Mouse (Mus musculus) MEL (cell line): ENCODE results near the gene Zfp39.

ENCODE experiments used
- BHLHE40 ChIP-seq: IDR thresholded peaks from 2 replicates; pipeline ENCODE4 v1.6.1; 2012; ENCODE audit warnings: low read depth, mild to moderate bottlenecking, inconsistent platforms, low read length, improper control_type of control experiment, borderline replicate concordance
- CTCF ChIP-seq, 3 experiments: IDR thresholded peaks in 2 of 3; conservative IDR thresholded peaks in 1 of 3; 2 replicates each; pipeline ENCODE4 v1.5.1; 2011 to 2012; ENCODE audit warnings: low read length in 3 of 3, low read depth in 2 of 3, mild to moderate bottlenecking in 2 of 3, improper control_type of control experiment in 1 of 3, inconsistent platforms in 1 of 3, mixed read lengths in 1 of 3, moderate library complexity in 1 of 3; ENCODE audit not compliant: control insufficient read depth in 1 of 3, insufficient read depth in 1 of 3, poor library complexity in 1 of 3, severe bottlenecking in 1 of 3
- E2F4 ChIP-seq: IDR thresholded peaks from 2 replicates; pipeline ENCODE4 v1.6.1; 2011; ENCODE audit warnings: low read depth, low read length, improper control_type of control experiment, borderline replicate concordance
- GATA1 ChIP-seq: IDR thresholded peaks from 2 replicates; pipeline ENCODE4 v1.6.1; 2011; ENCODE audit warnings: low read depth, low read length, improper control_type of control experiment
- JUND ChIP-seq: IDR thresholded peaks from 2 replicates; pipeline ENCODE4 v1.6.1; 2011; ENCODE audit warnings: low read depth, mild to moderate bottlenecking, improper control_type of control experiment, low read length
- MAX ChIP-seq: IDR thresholded peaks from 2 replicates; pipeline ENCODE4 v1.6.1; 2011; ENCODE audit warnings: low read length, improper control_type of control experiment
- MYB ChIP-seq: IDR thresholded peaks from 2 replicates; pipeline ENCODE4 v1.6.1; 2011; ENCODE audit warnings: mild to moderate bottlenecking, low read depth, low read length, improper control_type of control experiment
- NRF1 ChIP-seq: IDR thresholded peaks from 2 replicates; pipeline ENCODE4 v1.6.1; 2014; ENCODE audit warnings: low read depth, mild to moderate bottlenecking, inconsistent platforms, low read length, improper control_type of control experiment, moderate library complexity; ENCODE audit not compliant: poor library complexity, insufficient read depth, severe bottlenecking
- POLR2A ChIP-seq, 2 experiments: IDR thresholded peaks; 2 replicates each; pipeline ENCODE4 v1.6.1; 2011 to 2012; ENCODE audit warnings: low read length in 2 of 2, mild to moderate bottlenecking in 2 of 2, control low read depth in 1 of 2, improper control_type of control experiment in 1 of 2, low read depth in 1 of 2, moderate library complexity in 1 of 2; ENCODE audit not compliant: control insufficient read depth in 1 of 2, insufficient read depth in 1 of 2, poor library complexity in 1 of 2
- SMC3 ChIP-seq: IDR thresholded peaks from 2 replicates; pipeline ENCODE4 v1.6.1; 2011; ENCODE audit warnings: low read depth, low read length, improper control_type of control experiment
- ZMIZ1 ChIP-seq: IDR thresholded peaks from 2 replicates; pipeline ENCODE4 v1.6.1; 2012; ENCODE audit warnings: low read depth, mild to moderate bottlenecking, inconsistent platforms, low read length, improper control_type of control experiment, moderate library complexity
- ZNF384 ChIP-seq: IDR thresholded peaks from 2 replicates; pipeline ENCODE4 v1.6.1; 2012; ENCODE audit warnings: low read depth, mild to moderate bottlenecking, inconsistent platforms, low read length, improper control_type of control experiment

DNA sequence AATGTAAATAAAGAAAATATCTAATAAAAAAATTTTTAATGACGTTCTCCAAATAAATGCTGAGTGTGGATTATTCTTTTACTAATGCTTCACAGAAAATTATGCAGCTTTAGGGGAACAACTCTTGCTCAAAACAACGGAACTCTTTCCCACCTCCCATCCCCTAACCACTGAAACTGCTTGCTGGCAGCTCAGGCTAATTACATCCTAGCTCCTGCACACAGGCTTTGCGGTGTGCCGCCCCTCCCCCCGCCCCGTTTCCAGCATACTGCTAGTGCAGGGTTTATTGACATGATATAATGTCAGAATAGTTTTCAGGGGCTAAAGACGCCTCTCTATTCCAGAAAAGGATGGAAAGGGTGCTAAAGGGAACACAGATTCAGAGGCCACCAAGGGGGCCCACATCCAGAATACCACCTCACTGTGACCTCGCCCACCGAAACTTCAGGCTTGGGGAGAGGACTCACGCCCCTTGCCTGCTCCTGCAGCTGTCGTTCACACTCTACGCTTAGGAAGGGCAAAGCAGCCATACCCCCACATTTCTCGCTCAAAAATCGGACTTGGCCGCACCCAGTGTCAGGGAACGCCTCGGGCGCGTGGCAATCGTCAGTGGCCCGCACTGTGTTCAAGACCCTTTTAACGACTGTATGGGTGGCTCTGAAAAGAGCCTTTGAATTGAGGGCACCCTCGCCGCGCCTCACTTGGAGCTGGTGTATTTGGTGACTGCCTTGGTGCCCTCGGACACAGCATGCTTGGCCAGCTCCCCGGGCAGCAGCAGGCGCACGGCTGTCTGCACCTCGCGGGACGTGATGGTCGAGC, 49.5 kb upstream of the Zfp39 start:
- TF ChIP-seq SMC3: no peak
- no peak for TF ChIP-seq ZNF384
- peak in 1 of 2 experiments; percentile 59; a peak in 1 of 4 replicates for TF ChIP-seq POLR2A (IDR thresholded peaks at IDR 0.05; ENCODE audit: control insufficient read depth in 1 of 2, insufficient read depth in 1 of 2, low read depth in 1 of 2, low read length in 2 of 2, poor library complexity in 1 of 2)
- TF ChIP-seq CTCF (IDR thresholded peaks at IDR 0.05 in 2 of 3, conservative IDR thresholded peaks at IDR 0.05 in 1 of 3; ENCODE audit: control insufficient read depth in 1 of 3, insufficient read depth in 1 of 3, low read depth in 2 of 3, low read length in 3 of 3, poor library complexity in 1 of 3, severe bottlenecking in 1 of 3): no peak
- TF ChIP-seq MAX: no peak
- TF ChIP-seq E2F4: no peak
- TF ChIP-seq JUND: no peak
- no peak for TF ChIP-seq GATA1
- no peak for TF ChIP-seq NRF1
- no peak for TF ChIP-seq MYB
- no peak for TF ChIP-seq ZMIZ1
- no peak for TF ChIP-seq BHLHE40
